Mouse (Mus musculus) brain, adult 2 months (tissue): ENCODE data around the gene Nr2f6.
"Not testable (repeated sequence)": the region's sequence is repeated elsewhere in the genome, so short reads cannot be mapped to it uniquely, and the experiment has no call there.

Experiments
- DNase-seq: peaks from one replicate; pipeline ENCODE4 v3.0.0; 2011; ENCODE audit warnings: low read depth, low spot score

Nr2f6 gene

DNA sequence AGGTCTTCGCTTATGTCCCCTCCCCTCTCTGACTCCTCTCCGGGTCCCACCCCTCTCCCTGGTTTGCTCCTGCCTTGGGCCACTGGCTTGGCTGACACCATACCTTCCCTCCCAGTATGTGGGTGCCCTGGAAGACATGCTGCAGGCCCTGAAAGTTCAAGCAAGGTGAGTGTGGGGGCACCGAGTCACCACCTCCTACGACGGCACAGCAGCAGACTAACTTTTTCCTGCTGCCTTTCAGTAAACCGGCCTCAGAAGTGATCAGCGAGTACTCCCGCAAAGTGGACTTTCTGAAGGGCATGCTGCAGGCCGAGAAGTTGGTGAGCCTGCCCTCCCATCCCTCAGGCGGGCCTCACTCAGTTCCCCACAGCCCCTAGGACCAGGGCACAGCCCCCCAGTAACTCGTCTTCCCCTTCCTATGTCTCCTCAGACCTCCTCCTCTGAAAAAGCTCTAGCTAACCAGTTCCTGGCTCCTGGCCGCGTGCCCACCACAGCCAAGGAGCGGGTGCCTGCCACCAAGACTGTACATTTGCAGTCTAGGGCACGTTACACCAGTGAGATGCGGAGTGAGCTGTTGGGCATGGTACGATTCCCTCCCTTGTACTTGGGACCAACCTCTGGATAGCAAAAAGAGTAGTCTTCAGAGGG is 14.1 kb downstream of the Nr2f6 start:
- DNase-seq, result no peak

DNA sequence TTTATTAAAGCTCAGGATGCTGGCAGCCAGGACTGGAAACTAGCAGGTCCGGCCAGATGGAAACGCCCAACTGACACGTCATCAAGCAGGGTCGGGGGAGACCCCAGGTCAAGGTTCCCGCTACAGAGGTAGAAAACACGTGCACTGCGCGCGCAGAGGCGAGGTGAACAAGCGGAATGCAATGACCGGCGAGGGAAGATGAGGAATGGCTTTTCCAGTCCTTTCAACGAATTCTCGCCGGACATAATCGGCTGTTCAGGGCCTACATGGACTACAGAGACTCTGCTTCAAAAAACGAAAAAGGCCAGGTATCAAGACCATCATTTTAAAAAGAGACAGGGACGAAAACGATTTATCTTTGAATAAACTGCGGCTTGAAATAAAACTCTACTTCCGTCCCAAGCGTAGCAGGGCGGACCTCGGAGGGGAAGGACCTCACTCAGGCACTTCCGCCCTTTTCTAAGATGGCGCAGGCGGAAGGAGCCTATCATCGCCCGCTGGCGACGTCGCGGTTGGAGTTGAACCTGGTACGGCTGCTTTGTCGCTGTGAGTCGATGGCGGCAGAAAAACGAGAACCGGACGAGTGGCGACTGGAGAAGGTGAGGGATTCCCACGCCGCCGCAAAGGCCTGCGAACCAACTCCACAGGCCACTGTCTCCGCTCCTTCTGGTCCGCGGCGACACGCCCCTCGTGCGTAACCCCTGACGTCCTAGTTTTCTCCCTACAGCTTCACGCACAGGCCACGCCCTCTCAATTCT is 14.8 kb downstream of the Nr2f6 start, which contains the start of gene Use1:
TSS of gene Use1 (plus strand) at position 78 of the 758 bp plus-strand sequence.
- peak; percentile 98 for DNase-seq

DNA sequence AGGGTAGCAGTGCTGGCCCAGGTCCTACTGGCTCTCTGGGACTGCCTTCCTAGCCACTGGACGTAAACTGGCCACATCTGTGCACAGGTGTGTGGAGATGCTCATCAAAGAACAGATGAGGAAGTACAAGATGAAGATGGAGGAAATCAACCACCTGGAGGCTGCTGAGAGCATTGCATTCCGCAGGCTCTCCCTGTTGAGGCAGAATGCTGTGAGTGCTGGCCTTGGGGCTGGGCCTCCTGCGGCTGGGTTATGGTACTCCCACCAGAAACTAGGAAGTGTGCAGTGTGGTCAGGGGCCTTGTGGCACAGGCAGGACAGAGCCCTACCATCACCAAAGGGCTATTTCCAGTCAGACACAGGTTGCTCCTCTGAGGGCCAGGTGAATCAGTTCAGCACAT is 23.7 kb downstream of the Nr2f6 start:
- no peak for DNase-seq

DNA sequence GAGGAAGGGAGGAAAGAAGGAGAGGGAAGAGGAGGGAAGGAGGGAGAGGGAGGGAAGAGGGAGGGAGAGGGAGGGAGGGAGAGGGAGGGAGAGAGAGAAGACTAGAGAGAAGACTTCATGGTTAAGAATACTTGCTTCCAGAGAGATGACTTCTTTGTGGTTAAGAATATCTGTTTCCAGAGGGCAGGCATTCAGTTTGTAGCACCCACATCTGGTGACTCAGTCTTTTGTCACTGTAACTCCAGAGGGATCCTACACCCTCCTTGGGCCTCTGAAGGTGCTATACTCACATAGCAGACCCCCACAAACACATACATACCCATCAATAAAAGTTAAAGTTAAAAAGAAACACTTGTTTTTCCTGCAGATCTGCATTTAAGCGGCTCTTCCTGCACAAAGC is 30.2 kb downstream of the Nr2f6 start:
- peak; percentile 26 for DNase-seq

DNA sequence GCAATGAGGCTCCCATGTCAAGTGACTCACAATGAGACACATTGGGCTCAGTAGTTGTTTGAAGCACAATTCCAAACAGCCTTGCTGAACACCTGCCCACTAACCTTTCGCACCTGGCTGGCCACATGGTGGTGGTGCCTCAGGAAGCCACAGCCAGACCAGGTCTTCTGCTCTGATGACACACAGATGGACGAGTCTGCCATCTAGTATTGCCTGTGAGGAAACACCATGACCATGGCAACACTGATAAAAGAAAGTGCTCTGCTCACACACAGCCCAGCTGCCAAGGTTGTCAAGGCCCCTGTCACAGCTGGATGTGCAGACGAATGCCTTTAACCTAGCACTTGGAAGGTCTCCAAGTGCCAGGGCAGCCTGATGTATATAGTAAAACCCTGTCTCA is 30.6 kb downstream of the Nr2f6 start:
- DNase-seq, result no peak

DNA sequence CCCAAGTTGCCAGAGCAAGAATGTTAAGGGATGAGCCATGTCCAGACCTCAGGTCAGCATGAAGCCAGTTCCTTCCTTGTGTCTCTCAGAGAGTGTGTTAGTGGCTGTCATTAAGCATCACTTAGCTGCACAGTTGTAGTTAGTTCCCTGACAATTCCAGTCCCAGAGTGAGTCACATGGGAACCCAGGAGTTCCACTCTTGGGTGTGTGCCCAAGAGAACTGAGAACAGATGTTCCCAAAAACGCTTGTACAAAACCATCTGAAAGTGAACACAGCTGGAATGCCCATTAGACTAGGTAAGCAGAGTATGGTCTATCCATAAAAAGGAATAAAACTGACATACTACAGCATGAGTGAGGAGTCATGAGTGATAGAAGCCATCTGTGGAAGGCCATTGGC is 35.2 kb downstream of the Nr2f6 start:
- no peak for DNase-seq

DNA sequence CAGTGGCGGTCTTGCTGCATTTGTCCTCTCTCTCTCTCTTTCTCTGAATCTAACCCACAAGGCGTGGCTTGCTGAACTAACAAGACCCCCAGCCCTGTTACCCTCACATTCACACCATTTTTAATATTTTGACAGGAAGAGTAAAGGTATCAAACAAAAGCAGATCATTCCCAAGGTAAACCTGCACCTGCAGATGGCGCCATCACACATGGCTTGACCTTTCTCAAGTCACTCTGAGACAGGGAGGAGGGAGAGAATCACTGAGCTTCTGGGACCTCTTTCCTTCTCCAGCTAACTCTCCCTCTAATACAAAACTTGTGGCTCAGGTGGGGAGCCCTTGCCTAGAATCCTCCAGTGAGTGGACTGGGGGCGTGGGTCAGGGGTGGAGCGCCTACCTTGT is 41.1 kb downstream of the Nr2f6 start:
- peak; percentile 51 for DNase-seq

DNA sequence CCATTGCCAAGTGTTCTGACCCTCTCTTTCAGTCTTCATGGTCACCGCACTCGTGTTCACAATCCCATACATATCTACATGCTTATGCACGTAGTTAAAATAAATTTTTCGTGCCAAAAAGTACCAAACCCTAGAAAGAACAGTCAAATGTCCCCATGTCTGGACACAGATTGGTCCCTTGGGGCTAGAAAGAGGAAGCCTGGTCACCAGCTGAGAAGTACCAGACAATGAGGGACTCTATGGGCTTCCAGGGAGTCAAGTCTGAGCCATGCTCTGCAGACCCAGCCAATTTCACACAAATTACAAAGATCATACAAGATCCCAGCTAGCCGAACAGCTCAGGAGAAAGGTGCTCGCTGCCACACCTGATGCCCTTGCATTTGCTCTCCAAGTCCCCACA is 43.9 kb downstream of the Nr2f6 start:
- DNase-seq, result not testable (repeated sequence)

DNA sequence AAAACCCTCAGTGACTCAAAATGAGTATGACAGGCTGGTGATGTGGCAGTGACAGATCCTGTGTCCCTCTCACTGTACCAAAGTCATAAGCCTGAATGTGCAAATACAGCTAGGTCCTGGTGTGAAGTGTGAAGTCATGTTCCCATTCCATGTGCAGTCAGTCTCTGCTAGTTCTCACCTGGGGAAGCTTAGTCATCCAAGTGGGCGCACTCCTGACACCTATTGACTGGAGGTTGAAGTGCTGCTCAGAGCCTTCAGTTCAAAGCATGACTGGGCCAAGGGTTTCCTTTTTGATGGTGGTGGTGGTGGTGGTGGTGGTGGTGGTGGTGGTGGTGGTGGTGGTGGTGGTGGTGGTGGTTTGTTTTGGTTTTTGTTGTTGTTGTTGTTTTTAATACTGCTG is 56.9 kb downstream of the Nr2f6 start:
- peak; percentile 58 for DNase-seq
